Mouse (Mus musculus): ENCODE results near the gene B230217C12Rik. TPM values are rescaled to one million over a fixed set of nuclear protein-coding genes. Genes with fewer than 3 reads are reported as not detected.

B230217C12Rik gene
- polyA plus RNA-seq, 2 experiments: 5.3 to 13.3 TPM

- Histone ChIP-seq H3K36me3 (ENCODE audit: control insufficient read depth, insufficient read depth, low read length) (no peaks in the 10 kb centered on the region), H3K27me3 (ENCODE audit: control insufficient read depth, insufficient read depth, low read length) (no peaks in the 10 kb centered on the region), H3K4me1 (ENCODE audit: control insufficient read depth, insufficient read depth, low read length) (no peaks in the 10 kb centered on the region), H3K27ac (replicated peaks; ENCODE audit: low read depth, low read length) (no peak overlapping the region), H3K9me3 (ENCODE audit: control insufficient read depth, low read length) (no peaks in the 10 kb centered on the region), H3K9ac (ENCODE audit: low read depth, low read length, severe bottlenecking) (no peak overlapping the region), H3K4me3 (replicated peaks; ENCODE audit: low read length) (no peak overlapping the region), H3K4me2 (replicated peaks; ENCODE audit: low read depth, low read length, severe bottlenecking) (no peak overlapping the region)
- DNase-seq (ENCODE audit: low spot score) (no peak), ATAC-seq (ENCODE audit: low FRiP score, low read depth) (no peak)
- 81% methylated on average over 4 of the region's 4 CpGs for WGBS
- TF ChIP-seq POLR2A (IDR thresholded peaks at IDR 0.05; ENCODE audit: borderline replicate concordance, extremely low read depth, insufficient read depth, insufficient read length): no peak
Measured at GRCm38 (mm10) chr11:97880362-97880761, 39.8 kb downstream of the B230217C12Rik start.

- no peaks in the 10 kb centered on the region for H3K9me3 ChIP-seq (ENCODE audit: control insufficient read depth, low read length)
- H3K27me3 ChIP-seq (ENCODE audit: control insufficient read depth, insufficient read depth, low read length): no peaks in the 10 kb centered on the region
- H3K4me3 ChIP-seq (replicated peaks; ENCODE audit: low read length): peak overlapping the region; percentile 55
- H3K4me1 ChIP-seq (ENCODE audit: control insufficient read depth, insufficient read depth, low read length): no peaks in the 10 kb centered on the region
- no peak; the same call in 1 of the 2 replicates for ATAC-seq (ENCODE audit: low FRiP score, low read depth)
- H3K27ac ChIP-seq (replicated peaks; ENCODE audit: low read depth, low read length): peak overlapping the region; percentile 80
- no peaks in the 10 kb centered on the region for H3K36me3 ChIP-seq (ENCODE audit: control insufficient read depth, insufficient read depth, low read length)
- WGBS: 6% methylated on average over 26 of the region's 26 CpGs
- no peak for TF ChIP-seq POLR2A (IDR thresholded peaks at IDR 0.05; ENCODE audit: borderline replicate concordance, extremely low read depth, insufficient read depth, insufficient read length)
- H3K4me2 ChIP-seq (replicated peaks; ENCODE audit: low read depth, low read length, severe bottlenecking): peak overlapping the region; percentile 55
- peak; percentile 80 for DNase-seq (ENCODE audit: low spot score)
- peak overlapping the region; percentile 61 for H3K9ac ChIP-seq (ENCODE audit: low read depth, low read length, severe bottlenecking)
Measured at GRCm38 (mm10) chr11:97883542-97883917, 43.0 kb downstream of the B230217C12Rik start.

GRCm38 (mm10) chr11:97883918-97884600 lies 43.5 kb downstream of the B230217C12Rik start, which contains the start of gene Fbxo47:
Fbxo47 (minus strand) TSS chr11:97884154.
- no peaks in the 10 kb centered on the region for H3K9me3 ChIP-seq (ENCODE audit: control insufficient read depth, low read length)
- WGBS: 1% methylated on average over 34 of the region's 37 CpGs
- no peaks in the 10 kb centered on the region for H3K36me3 ChIP-seq (ENCODE audit: control insufficient read depth, insufficient read depth, low read length)
- peak within 1 kb of the TSS; percentile 55 for H3K4me3 ChIP-seq (replicated peaks; ENCODE audit: low read length)
- H3K4me1 ChIP-seq (ENCODE audit: control insufficient read depth, insufficient read depth, low read length): no peaks in the 10 kb centered on the region
- H3K27me3 ChIP-seq (ENCODE audit: control insufficient read depth, insufficient read depth, low read length): no peaks in the 10 kb centered on the region
- H3K9ac ChIP-seq (ENCODE audit: low read depth, low read length, severe bottlenecking): peak within 1 kb of the TSS; percentile 61
- peak; percentile 93 for ATAC-seq (ENCODE audit: low FRiP score, low read depth)
- DNase-seq (ENCODE audit: low spot score): peak; percentile 98
- peak within 1 kb of the TSS; percentile 55 for H3K4me2 ChIP-seq (replicated peaks; ENCODE audit: low read depth, low read length, severe bottlenecking)
- peak within 1 kb of the TSS; percentile 80 for H3K27ac ChIP-seq (replicated peaks; ENCODE audit: low read depth, low read length)
- TF ChIP-seq POLR2A (IDR thresholded peaks at IDR 0.05; ENCODE audit: borderline replicate concordance, extremely low read depth, insufficient read depth, insufficient read length): 0 out of 2 replicates have a peak, but pooled peaks have one; percentile 46

DNA sequence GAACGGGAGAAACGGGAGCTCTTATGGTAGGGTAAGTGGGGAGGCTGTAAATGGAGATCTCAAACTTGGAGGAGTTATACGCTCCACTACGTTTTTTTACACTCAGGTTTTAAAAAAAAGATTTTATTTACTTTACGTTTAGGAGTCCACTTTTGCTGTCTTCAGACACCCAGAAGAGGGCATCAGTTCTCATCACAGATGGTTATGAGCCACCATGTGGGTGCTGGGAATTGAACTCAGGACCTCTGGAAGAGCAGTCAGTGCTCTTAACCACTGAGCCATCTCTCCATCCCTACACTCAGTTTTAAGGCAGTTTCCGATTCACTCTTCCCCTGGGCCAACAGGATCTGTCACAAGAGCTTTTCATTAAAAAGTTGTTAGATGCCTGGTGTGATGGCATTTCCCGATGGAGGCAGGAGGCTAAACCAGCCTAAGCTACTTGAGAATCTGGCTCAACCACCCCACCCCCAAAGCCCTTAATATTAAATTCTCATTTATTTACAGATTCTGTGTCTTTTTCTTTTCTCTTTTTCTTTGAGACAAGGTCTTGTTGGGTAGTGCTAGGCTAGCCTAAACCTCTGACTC lies 44.1 kb downstream of the B230217C12Rik start:
- Histone ChIP-seq H3K36me3 (ENCODE audit: control insufficient read depth, insufficient read depth, low read length) (no peaks in the 10 kb centered on the region), H3K27ac (replicated peaks; ENCODE audit: low read depth, low read length) (peak overlapping the region; percentile 65), H3K27me3 (ENCODE audit: control insufficient read depth, insufficient read depth, low read length) (no peaks in the 10 kb centered on the region), H3K4me2 (replicated peaks; ENCODE audit: low read depth, low read length, severe bottlenecking) (peak overlapping the region; percentile 44), H3K9me3 (ENCODE audit: control insufficient read depth, low read length) (no peaks in the 10 kb centered on the region), H3K4me3 (replicated peaks; ENCODE audit: low read length) (peak overlapping the region; percentile 55), H3K4me1 (ENCODE audit: control insufficient read depth, insufficient read depth, low read length) (no peaks in the 10 kb centered on the region), H3K9ac (ENCODE audit: low read depth, low read length, severe bottlenecking) (peak overlapping the region; percentile 40)
- ATAC-seq (ENCODE audit: low FRiP score, low read depth) (no peak), DNase-seq (ENCODE audit: low spot score) (no peak)
- TF ChIP-seq POLR2A (IDR thresholded peaks at IDR 0.05; ENCODE audit: borderline replicate concordance, extremely low read depth, insufficient read depth, insufficient read length): no peak
- 24% methylated on average over 7 of the region's 7 CpGs for WGBS

DNA sequence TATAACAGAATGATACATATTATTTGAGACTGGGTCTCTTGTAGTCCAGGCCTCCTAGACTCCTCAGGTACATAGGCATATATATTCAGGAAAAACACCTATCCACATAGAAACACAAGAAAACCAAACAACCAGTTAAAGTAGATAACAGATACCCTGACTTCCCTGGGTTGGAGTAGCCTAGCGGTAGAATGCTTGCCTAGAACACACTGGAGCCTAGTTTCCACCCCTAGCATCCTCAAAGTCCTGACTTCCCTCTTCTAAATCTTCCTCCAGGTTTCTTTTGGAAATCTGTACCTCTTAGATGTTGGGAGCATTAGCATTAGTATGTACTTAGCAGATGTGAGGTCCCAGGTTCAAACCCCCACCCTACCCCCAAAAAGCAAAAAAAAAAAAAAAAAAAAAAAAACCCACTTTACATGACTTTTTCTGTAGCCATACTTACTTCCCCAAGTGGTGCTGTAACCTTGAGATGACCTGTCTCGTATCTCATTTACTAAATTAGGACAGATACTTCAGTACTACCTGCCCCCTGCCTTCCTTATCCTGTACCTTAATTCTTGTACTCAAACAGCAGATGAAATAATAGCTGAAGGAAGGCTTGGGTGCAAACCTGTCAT lies 44.8 kb downstream of the B230217C12Rik start:
- Histone ChIP-seq H3K36me3 (ENCODE audit: control insufficient read depth, insufficient read depth, low read length) (no peaks in the 10 kb centered on the region), H3K4me2 (replicated peaks; ENCODE audit: low read depth, low read length, severe bottlenecking) (no peak overlapping the region), H3K4me3 (replicated peaks; ENCODE audit: low read length) (0 out of 2 replicates have a peak overlapping the region, but pooled peaks have one; percentile 55), H3K27ac (replicated peaks; ENCODE audit: low read depth, low read length) (no peak overlapping the region), H3K9ac (ENCODE audit: low read depth, low read length, severe bottlenecking) (no peak overlapping the region), H3K9me3 (ENCODE audit: control insufficient read depth, low read length) (no peaks in the 10 kb centered on the region), H3K27me3 (ENCODE audit: control insufficient read depth, insufficient read depth, low read length) (no peaks in the 10 kb centered on the region), H3K4me1 (ENCODE audit: control insufficient read depth, insufficient read depth, low read length) (no peaks in the 10 kb centered on the region)
- no peak for TF ChIP-seq POLR2A (IDR thresholded peaks at IDR 0.05; ENCODE audit: borderline replicate concordance, extremely low read depth, insufficient read depth, insufficient read length)
- 90% methylated on average over 2 of the region's 2 CpGs for WGBS
- DNase-seq (ENCODE audit: low spot score): no peak
- no peak for ATAC-seq (ENCODE audit: low FRiP score, low read depth)

Data from limb, embryonic 14.5 days (tissue).